Mouse (Mus musculus): Measurements from ENCODE around the gene Il9. TPM values are rescaled to one million over a fixed set of nuclear protein-coding genes. Genes with fewer than 3 reads are reported as not detected.

The Il9 gene
- polyA plus RNA-seq, 1 experiment from 2014 or later = not detected

- 82% methylated on average over 6 of the region's 6 CpGs for WGBS
- Histone ChIP-seq H3K9me3 (no peaks in the 10 kb centered on the region), H3K27me3 (no peaks in the 10 kb centered on the region), H3K9ac (no peak overlapping the region), H3K4me2 (no peak overlapping the region), H3K4me1 (peaks cover 7% of the 10 kb centered on the region; the same call in 1 of the 2 replicates), H3K4me3 (no peak overlapping the region), H3K36me3 (no peaks in the 10 kb centered on the region), H3K27ac (no peak overlapping the region)
- ATAC-seq (ENCODE audit: insufficient number of reproducible peaks, low FRiP score, low TSS enrichment, low read depth) = no peak
These were observed 10.8 kb downstream of the Il9 start for GRCm38 (mm10) chr13:56471211-56471610.

- 0 out of 2 replicates have a peak, but pooled peaks cover 4% of the 10 kb centered on the region for H3K4me1 ChIP-seq
- peaks cover 7% of the 10 kb centered on the region for H3K27me3 ChIP-seq
- H3K27ac ChIP-seq = no peak overlapping the region
- no peaks in the 10 kb centered on the region for H3K36me3 ChIP-seq
- no peak overlapping the region for H3K9ac ChIP-seq
- H3K4me2 ChIP-seq = no peak overlapping the region
- WGBS = 91% methylated on average over 4 of the region's 4 CpGs
- H3K9me3 ChIP-seq = no peaks in the 10 kb centered on the region
- no peak for ATAC-seq (ENCODE audit: insufficient number of reproducible peaks, low FRiP score, low TSS enrichment, low read depth)
- H3K4me3 ChIP-seq = no peak overlapping the region
These were observed 13.5 kb downstream of the Il9 start for GRCm38 (mm10) chr13:56468536-56468935.

- Histone ChIP-seq H3K36me3 (no peaks in the 10 kb centered on the region), H3K27ac (no peak overlapping the region), H3K27me3 (peaks cover 11% of the 10 kb centered on the region), H3K4me1 (0 out of 2 replicates have a peak, but pooled peaks cover 4% of the 10 kb centered on the region), H3K4me3 (no peak overlapping the region), H3K4me2 (no peak overlapping the region), H3K9me3 (no peaks in the 10 kb centered on the region), H3K9ac (no peak overlapping the region)
- ATAC-seq (ENCODE audit: insufficient number of reproducible peaks, low FRiP score, low TSS enrichment, low read depth) = no peak
- 94% methylated on average over 7 of the region's 7 CpGs for WGBS
These were observed 14.3 kb downstream of the Il9 start for GRCm38 (mm10) chr13:56467786-56468185.

GRCm38 (mm10) chr13:56463750-56464149 lies 18.3 kb downstream of the Il9 start:
- WGBS = 69% methylated on average over 6 of the region's 6 CpGs
- Histone ChIP-seq H3K4me3 (no peak overlapping the region), H3K9ac (no peak overlapping the region), H3K27ac (no peak overlapping the region), H3K4me1 (no peaks in the 10 kb centered on the region), H3K36me3 (no peaks in the 10 kb centered on the region), H3K9me3 (no peaks in the 10 kb centered on the region), H3K4me2 (no peak overlapping the region), H3K27me3 (peaks cover 11% of the 10 kb centered on the region)
- ATAC-seq (ENCODE audit: insufficient number of reproducible peaks, low FRiP score, low TSS enrichment, low read depth) = no peak

- Histone ChIP-seq H3K27ac (no peak overlapping the region), H3K27me3 (peaks cover 11% of the 10 kb centered on the region), H3K4me1 (no peaks in the 10 kb centered on the region), H3K36me3 (no peaks in the 10 kb centered on the region), H3K9ac (no peak overlapping the region), H3K4me3 (no peak overlapping the region), H3K4me2 (no peak overlapping the region), H3K9me3 (no peaks in the 10 kb centered on the region)
- WGBS = 88% methylated on average over 7 of the region's 7 CpGs
- ATAC-seq (ENCODE audit: insufficient number of reproducible peaks, low FRiP score, low TSS enrichment, low read depth) = no peak
These were observed 18.8 kb downstream of the Il9 start for GRCm38 (mm10) chr13:56463261-56463660.

GRCm38 (mm10) chr13:56462791-56463190 lies 19.3 kb downstream of the Il9 start:
- 77% methylated on average over 4 of the region's 4 CpGs for WGBS
- no peaks in the 10 kb centered on the region for H3K36me3 ChIP-seq
- H3K27ac ChIP-seq = no peak overlapping the region
- H3K4me2 ChIP-seq = no peak overlapping the region
- no peak for ATAC-seq (ENCODE audit: insufficient number of reproducible peaks, low FRiP score, low TSS enrichment, low read depth)
- no peak overlapping the region for H3K9ac ChIP-seq
- H3K4me3 ChIP-seq = no peak overlapping the region
- no peaks in the 10 kb centered on the region for H3K9me3 ChIP-seq
- no peaks in the 10 kb centered on the region for H3K4me1 ChIP-seq
- peaks cover 12% of the 10 kb centered on the region for H3K27me3 ChIP-seq

- Histone ChIP-seq H3K27ac (no peak overlapping the region), H3K36me3 (no peaks in the 10 kb centered on the region), H3K4me1 (no peaks in the 10 kb centered on the region), H3K4me2 (no peak overlapping the region), H3K9ac (no peak overlapping the region), H3K4me3 (no peak overlapping the region), H3K9me3 (no peaks in the 10 kb centered on the region), H3K27me3 (peaks cover 15% of the 10 kb centered on the region)
- 58% methylated on average over 4 of the region's 4 CpGs for WGBS
- no peak for ATAC-seq (ENCODE audit: insufficient number of reproducible peaks, low FRiP score, low TSS enrichment, low read depth)
These were observed 20.6 kb downstream of the Il9 start for GRCm38 (mm10) chr13:56461460-56461859.

GRCm38 (mm10) chr13:56458001-56458400 lies 24.0 kb downstream of the Il9 start:
- H3K36me3 ChIP-seq = no peaks in the 10 kb centered on the region
- H3K9ac ChIP-seq = no peak overlapping the region
- no peaks in the 10 kb centered on the region for H3K9me3 ChIP-seq
- H3K27ac ChIP-seq = no peak overlapping the region
- no peak overlapping the region for H3K4me2 ChIP-seq
- WGBS = 57% methylated on average over 9 of the region's 9 CpGs
- H3K4me1 ChIP-seq = no peaks in the 10 kb centered on the region
- 0 out of 2 replicates have a peak, but pooled peaks cover 5% of the 10 kb centered on the region for H3K27me3 ChIP-seq
- no peak overlapping the region for H3K4me3 ChIP-seq
- ATAC-seq (ENCODE audit: insufficient number of reproducible peaks, low FRiP score, low TSS enrichment, low read depth) = no peak

- no peak overlapping the region for H3K27ac ChIP-seq
- H3K9me3 ChIP-seq = no peaks in the 10 kb centered on the region
- WGBS = 74% methylated on average over 8 of the region's 8 CpGs
- H3K4me2 ChIP-seq = no peak overlapping the region
- H3K4me1 ChIP-seq = 0 out of 2 replicates have a peak, but pooled peaks cover 8% of the 10 kb centered on the region
- H3K27me3 ChIP-seq = no peaks in the 10 kb centered on the region
- no peak overlapping the region for H3K4me3 ChIP-seq
- H3K36me3 ChIP-seq = no peaks in the 10 kb centered on the region
- no peak for ATAC-seq (ENCODE audit: insufficient number of reproducible peaks, low FRiP score, low TSS enrichment, low read depth)
- no peak overlapping the region for H3K9ac ChIP-seq
These were observed 32.0 kb downstream of the Il9 start for GRCm38 (mm10) chr13:56450035-56450434.

- Histone ChIP-seq H3K27me3 (no peaks in the 10 kb centered on the region), H3K9ac (no peak overlapping the region), H3K4me2 (no peak overlapping the region), H3K9me3 (no peaks in the 10 kb centered on the region), H3K36me3 (no peaks in the 10 kb centered on the region), H3K4me1 (0 out of 2 replicates have a peak, but pooled peaks cover 8% of the 10 kb centered on the region), H3K4me3 (no peak overlapping the region), H3K27ac (no peak overlapping the region)
- 64% methylated on average over 10 of the region's 10 CpGs for WGBS
- no peak for ATAC-seq (ENCODE audit: insufficient number of reproducible peaks, low FRiP score, low TSS enrichment, low read depth)
These were observed 32.6 kb downstream of the Il9 start for GRCm38 (mm10) chr13:56449239-56450030.

GRCm38 (mm10) chr13:56444996-56445395 lies 37.0 kb downstream of the Il9 start:
- WGBS = 85% methylated on average over 6 of the region's 6 CpGs
- no peak for ATAC-seq (ENCODE audit: insufficient number of reproducible peaks, low FRiP score, low TSS enrichment, low read depth)
- Histone ChIP-seq H3K36me3 (no peaks in the 10 kb centered on the region), H3K27me3 (peaks cover 10% of the 10 kb centered on the region), H3K4me3 (no peak overlapping the region), H3K4me2 (no peak overlapping the region), H3K9ac (no peak overlapping the region), H3K9me3 (no peaks in the 10 kb centered on the region), H3K27ac (no peak overlapping the region), H3K4me1 (0 out of 2 replicates have a peak, but pooled peaks cover 8% of the 10 kb centered on the region)

- Histone ChIP-seq H3K36me3 (no peaks in the 10 kb centered on the region), H3K27me3 (peaks cover 19% of the 10 kb centered on the region), H3K4me1 (peaks cover 3% of the 10 kb centered on the region; the same call in 1 of the 2 replicates), H3K4me2 (no peak overlapping the region), H3K4me3 (no peak overlapping the region), H3K9ac (no peak overlapping the region), H3K9me3 (no peaks in the 10 kb centered on the region), H3K27ac (no peak overlapping the region)
- no peak for ATAC-seq (ENCODE audit: insufficient number of reproducible peaks, low FRiP score, low TSS enrichment, low read depth)
- WGBS = 90% methylated on average over 3 of the region's 3 CpGs
These were observed 37.9 kb downstream of the Il9 start for GRCm38 (mm10) chr13:56444112-56444511.

Measured in limb, embryonic 15.5 days (tissue).